Mouse (Mus musculus) embryo, embryonic 11 days (tissue): ENCODE data around the gene Vwa1.
"Not testable (repeated sequence)": the region's sequence is repeated elsewhere in the genome, so short reads cannot be mapped to it uniquely, and the experiment has no call there.

Experiments
- DNase-seq: peaks from one replicate; pipeline ENCODE4 v3.0.0-alpha.2; 2015

Vwa1 gene

DNA sequence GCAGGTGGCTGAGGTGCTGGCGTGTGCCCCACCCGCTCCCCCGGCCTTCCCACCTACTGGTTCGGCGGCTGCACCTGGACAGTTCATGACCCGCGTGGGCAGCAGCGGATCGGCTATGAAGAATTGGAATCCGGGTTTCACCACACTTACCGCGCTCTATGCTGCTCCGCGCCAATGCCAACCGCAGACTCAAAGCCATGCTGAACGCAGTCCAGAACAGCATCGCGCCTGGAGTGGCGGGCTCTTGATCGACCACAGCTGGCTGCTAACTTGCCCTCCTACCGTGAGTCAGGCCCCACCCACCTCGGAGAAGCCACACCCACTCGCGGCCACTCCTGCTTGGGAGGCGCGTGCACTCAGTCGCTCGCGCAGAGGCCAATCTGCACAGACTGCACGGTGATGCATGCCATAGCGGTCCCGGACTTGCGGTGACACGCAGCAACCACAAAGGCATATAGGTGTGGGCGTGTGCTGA lies at the start of gene Vwa1:
Vwa1 (minus strand) TSS at position 419 of the 475 bp plus-strand sequence.
- DNase-seq = peak; percentile 90

DNA sequence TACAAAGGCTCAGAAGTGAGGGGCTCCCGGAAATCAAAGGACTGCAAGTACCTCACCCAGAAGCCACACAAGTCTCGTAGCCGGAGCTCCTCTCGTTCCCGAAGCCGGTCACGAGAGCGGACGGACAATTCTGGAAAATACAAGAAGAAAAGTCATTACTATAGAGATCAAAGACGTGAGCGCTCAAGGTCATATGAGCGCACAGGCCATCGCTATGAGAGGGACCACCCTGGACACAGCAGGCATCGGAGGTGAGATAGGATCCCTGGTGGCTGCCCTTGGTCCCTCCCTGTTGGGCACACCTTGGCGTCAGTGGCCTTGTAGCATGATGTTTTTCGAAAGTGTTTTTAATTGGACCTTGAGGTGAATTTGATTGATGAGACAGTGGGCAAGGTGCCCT lies 48.9 kb upstream of the Vwa1 start:
- no peak for DNase-seq

DNA sequence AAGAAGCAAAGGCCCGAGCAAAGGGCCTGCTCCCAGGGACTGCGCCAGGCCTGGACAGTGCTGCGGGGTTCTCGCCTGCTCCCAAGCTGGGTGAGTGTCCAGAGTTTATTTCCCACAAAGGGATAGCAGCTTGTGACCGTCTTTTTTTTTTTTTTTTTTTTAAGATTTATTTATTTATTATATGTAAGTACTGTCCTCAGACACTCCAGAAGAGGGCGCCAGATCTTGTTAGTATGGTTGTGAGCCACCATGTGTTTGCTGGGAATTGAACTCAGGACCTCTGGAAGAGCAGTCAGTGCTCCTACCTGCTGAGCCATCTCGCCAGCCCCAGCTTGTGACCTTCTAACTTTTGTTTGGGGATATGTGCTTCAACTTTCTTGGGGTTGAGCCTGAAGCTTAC lies 46.5 kb upstream of the Vwa1 start:
- no peak for DNase-seq

DNA sequence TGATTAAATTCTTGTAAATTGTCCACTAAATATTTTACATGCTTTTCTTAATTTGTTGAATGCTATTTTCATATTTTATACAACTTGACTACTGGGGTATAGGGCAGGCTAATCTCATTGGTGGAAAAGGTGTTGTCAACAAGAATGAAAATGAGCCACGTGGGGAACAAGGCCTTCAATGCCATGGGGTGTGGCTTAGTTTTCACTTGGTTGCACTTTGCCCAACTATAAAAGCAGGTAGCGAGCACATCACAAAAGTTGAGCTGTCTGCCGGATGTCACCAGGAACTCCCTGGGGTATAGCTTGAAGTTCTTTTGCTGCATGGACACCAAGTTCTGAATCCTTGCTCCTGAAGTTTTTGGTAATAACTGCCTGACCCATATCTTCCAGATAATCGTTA lies 43.0 kb upstream of the Vwa1 start:
- no peak for DNase-seq

DNA sequence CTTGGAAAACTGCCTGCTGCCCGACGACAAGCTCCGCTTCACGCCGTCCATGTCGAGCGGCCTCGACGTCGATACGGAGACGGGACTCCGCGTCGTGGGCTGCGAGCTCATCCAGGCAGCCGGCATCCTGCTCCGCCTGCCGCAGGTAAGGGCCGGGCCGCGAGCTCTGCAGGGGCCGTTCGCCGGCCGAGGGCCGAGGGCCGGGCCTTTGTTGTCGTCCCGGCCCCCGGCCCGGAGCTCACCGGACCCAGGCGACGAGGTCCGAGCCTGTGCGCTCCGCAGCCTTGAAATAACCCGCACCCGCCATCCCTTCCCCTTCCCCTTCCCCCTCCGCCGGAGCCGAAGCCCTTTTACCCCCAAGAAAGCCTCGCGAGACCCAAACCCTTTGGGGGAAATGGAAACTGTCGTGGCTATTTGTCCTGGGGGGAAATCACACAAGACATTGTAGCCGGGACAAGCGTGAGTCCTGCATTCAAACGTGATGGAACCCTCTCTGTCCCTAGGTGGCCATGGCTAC lies 38.2 kb upstream of the Vwa1 start:
- peak; percentile 60 for DNase-seq

DNA sequence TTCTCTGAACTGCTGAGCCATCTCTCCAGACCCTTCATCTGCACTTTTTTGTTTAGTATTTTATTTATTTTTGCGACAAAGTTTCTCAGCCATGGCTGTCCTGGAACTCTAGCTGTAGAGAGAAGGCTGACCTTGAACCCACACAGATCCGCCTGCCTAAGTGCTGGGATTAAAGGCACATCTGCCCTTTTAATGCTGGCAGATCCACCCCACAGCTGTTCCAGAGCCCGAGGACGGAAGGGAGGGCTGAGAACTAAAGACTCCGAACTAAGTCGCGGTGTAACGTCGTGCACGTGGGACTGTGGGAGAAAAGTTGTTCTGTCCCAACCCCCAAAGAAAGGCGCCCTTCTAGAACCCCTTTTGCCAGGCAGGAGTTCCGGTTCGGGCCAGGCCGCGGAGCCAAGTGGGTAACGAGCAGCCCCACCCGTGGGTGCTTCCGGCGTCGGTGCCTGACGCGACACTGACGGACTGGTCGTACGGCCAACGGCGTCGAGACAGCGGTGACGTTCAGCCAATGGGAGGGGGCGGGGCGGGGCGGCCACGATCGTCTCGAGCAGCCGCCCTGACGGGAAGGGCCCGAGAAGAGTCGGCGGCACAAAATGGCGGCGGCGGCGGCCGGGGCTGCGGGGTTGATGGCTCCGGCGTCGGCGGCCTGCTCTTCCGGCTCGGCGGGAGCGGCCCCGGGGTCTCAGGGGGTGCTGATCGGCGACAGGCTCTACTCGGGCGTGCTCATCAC lies 37.6 kb upstream of the Vwa1 start, which contains the start of gene Ccnl2:
Ccnl2 (plus strand) TSS at position 561 of the 736 bp plus-strand sequence.
- DNase-seq = peak; percentile 98

DNA sequence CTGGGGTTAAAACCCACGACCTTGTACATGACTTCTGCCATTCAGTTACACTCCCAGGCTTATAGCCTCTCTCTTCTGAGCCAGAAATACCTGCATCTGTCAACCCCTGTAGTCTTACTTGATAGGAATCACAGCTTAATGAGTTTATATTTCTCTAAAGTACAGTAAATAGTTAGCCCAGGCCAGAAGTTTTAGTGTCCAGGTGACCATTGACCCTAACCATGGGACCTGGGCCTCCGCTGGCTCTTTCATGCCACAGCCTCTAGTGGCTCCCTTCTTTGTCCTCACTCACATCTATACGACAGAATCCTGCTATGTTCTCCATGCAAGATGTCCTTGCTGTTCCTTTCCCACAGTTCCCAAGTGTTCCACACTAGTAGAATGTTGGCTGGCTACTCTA lies 33.3 kb upstream of the Vwa1 start:
- no peak for DNase-seq

DNA sequence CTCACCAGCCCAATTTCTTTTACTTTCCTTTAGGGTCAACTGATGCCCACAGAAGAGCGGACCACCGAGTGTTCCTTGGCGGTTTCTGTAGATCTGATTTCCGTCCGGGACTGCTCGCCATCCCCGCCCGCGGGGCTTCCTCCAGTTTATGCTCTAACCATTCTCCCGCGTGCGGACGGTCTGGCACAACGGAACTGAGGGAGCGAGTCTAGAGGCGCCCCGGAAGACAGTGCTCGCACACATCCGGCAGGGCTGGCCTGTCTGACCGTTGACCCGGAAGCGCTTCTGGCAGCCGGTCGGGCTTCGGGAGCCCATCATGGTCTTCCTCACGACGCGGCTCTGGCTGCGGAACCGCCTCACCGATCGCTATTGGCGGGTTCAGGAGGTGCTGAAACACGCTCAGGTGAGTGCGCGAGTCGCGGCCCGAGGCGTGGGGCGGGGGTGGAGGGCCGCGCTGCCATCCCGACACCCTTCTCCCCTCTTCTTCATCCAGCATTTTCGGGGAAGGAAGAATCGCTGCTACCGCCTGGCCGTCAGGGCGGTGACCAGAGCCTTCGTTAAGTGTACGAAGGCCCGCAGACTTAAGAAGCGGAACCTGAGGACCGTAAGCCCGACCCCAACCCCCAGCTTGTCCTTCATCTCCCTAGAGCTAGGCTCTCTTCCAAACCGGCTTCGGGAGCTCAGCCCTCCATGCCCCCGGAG lies 29.0 kb upstream of the Vwa1 start:
- DNase-seq = peak; percentile 95

DNA sequence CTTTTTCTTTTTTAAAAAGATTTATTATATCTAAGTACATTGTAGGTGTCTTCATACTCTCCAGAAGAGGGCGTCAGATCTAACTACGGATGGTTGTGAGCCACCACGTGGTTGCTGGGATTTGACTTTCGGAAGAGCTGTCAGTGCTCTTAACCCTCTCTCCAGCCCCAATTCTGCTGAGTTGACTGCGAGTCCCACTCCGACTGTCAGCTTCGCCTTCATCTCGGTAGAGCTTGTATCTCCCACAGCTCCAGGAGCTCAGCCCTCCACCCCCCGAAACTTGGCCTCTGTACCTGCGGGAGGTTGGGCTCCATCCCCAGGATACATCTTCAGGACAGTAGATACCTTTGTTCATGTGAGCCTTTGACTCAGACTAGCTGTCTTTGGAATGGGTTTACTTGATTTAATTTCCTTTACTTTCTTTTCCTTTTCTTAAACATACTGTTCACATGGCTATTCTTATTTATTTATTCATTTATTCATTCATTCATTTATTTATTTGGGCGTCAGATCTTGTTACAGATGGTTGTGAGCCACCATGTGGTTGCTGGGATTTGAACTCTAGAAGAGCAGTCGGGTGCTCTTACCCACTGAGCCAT lies 28.3 kb upstream of the Vwa1 start, which contains the start of gene Mrpl20:
Mrpl20 (plus strand) TSS at position 138 of the 599 bp plus-strand sequence.
- peak; percentile 48 for DNase-seq

DNA sequence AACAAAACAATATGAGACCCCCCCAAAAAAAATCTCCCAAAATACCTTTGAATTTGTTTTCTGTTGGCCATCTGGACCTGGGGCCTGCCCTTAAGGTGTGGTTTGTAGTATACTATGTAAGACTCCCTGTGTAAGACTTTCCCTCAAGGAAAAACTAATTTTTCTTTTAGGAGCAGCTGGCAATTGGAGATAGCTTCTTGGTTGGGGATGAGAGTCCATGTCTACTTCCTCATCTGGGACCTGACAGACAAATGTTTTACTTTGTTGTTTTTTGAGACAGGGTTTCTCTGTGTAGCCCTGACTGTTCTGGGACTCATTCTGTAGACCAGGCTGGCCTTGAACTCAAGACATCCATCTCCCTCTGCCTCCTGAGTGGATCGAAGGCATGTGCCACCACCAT lies 27.6 kb upstream of the Vwa1 start:
- no peak for DNase-seq

DNA sequence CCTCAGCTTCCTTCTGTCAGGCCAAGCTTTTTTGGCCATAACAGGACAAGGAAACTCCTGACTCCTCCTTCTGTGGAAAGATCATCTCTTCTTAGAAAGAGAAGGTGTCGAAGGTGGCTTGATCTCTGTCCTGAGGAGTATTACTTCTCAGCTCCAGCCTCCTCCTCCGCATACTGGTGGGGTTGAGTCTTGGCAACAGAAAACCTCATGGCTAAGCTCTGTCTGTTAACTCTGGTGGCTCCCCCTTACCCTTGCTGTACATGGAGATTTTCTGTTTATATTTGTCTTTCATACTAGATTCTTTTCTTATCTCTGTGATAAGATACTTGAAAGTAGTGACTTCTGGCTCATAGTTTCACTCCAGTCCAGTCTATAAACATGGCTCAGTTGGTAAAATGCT lies 19.2 kb upstream of the Vwa1 start:
- DNase-seq = no peak

DNA sequence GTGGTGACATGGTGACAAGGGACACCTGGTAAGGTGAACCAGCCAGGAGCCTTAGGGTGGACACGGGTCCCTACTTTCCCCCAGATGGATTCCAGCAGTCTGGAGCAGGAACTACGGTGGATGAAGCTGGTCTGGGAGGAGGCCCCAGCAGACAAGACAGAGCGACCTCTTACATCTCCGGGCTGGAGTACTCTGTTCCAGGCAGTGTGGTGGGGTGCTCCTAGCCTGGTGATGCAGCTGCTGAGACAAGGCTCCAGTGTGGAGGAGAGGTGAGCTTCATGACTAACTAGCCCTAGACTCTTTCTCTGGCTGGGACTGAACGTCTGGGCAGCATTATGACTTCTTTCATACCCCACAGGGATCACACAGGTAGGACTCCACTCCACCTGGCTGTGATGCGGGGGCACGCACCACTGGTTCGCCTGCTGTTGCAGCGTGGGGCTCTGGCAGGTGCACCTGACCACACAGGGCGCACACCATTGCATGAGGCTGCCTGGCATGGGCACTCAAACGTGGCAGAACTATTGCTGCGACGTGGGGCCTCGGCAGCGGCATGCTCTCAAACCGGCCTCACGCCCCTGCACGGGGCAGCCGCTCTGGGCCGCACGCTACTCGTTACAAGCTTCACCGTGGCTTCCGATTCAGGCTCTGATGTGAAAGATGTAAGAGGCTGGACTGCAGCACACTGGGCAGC lies 16.9 kb upstream of the Vwa1 start:
- DNase-seq = no peak

DNA sequence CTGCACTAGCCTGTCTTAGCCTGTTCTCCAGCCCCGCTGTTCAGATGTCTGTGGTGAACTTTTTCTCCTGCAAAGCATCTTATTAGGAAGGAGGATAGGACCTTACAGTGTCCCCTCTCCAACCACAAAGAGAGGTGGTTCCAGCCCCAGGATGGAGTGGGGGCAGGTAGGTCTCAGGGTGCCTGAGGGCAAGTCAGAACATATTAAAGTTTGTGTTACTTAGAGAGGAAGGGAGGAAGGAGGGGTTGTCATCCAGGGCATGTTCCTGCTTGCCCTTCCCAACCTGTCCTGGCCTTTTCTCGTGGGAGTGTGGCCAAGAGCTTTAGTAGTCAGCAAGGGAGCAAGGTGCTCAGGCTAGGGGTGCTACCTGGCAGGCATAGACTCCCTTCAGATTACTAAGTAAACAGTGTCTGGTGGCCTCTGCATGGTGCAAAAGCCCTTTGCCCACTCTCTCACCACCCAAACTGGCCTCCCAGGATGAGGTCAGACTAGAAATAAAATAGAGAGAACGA lies 16.2 kb upstream of the Vwa1 start:
- DNase-seq = no peak

DNA sequence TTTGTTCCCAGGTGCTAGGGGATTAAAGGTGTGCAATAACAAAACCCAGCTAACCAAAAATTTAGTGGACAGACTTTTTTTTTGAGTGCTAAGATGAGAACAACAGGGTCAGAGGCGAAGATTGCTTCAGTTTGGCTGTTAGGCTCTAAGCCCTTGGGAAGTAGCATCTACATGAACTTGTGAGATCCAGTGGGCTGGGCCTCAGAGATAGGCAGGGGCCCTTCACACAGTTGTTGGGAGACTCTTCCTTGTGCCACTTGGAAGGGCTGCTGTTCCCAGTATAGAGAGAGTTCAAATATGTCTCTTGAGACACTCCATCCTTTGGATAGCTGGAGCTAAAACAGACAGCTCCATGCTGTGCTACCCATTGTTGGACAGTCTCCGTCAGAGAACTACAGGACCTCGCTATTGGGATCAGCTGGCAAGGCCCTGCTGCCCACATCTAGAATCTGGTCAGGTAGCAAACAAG lies 15.6 kb upstream of the Vwa1 start, which contains the start of gene Ankrd65:
Ankrd65 (plus strand) TSS at position 419 of the 469 bp plus-strand sequence.
- DNase-seq = no peak

DNA sequence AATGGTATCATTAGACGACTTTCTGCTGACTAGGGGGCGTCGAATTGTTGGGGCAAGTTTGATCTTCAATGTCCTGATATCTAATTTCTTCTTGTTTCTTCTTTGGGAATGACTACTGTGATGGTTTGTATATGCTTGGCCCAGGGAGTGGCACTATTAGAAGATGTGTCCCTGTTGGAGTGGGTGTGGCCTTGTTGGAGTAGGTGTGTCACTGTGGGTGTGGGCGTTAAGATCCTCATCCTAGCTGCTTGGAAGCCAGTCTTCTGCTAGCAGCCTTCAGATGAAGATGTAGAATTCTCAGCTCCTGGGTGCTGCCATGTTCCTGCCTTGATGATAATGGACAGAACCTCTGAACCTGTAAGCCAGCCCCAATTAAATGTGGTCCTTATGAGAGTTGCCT lies 14.3 kb upstream of the Vwa1 start:
- DNase-seq = not testable (repeated sequence)

DNA sequence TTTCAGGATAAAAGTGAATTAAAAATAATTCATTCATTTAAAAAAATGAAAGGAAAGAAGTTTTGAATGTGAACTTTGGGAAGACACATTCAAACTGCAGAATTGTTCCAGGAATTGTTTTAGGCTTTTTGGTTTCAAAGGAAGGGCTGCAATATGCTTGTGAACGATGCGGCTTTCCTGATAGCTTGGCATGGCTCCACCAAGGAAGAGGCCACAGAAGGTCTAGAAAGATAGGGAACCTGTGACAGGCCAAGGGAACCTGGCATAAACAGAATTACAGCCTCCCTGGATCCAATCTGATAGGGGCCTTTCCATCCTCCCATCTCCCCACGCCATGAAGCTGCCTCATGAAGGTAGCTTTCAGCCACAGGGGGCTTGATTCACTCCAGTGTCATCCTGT lies 13.8 kb upstream of the Vwa1 start:
- no peak for DNase-seq

DNA sequence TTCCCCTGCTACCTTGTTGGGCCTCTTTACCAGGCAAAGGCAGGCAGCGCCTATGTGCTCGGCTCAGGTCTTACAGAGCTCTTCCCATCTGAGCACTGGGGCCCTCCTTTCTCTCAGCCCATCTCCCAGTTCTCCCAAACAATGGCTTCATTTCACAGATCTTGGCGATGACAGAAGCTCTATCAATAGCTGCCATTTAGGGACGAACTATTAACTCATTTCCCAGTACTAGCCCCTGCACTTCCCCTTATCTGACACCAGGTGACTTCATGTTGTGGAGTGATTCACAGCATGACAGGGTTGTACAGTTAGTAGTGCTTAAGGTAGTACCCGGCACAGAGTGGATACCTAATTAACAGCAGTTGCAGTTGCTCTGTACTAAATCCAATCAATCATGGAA lies 11.3 kb upstream of the Vwa1 start, which contains the start of gene Tmem88b:
Tmem88b (minus strand) TSS at position 56 of the 400 bp plus-strand sequence.
- no peak for DNase-seq

DNA sequence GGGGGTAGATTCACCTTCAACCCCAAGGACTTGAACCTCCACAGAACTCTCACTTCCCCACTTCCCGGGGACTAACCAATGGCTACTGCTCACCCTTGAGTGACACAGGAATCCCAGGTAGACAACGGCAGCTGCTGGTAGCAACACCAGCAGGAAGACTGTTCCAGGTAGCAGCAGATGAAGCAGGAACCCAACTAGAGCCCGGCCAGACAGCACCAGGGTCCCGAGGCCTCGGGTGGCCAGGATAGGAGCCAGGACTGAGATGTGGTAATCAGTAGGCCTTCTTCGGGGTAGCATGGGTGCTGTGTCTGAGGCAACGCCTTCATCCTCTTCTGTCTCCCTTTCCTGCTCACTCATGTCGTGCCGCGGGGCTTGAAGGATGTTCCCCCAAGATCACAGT lies 10.7 kb upstream of the Vwa1 start:
- DNase-seq = no peak

DNA sequence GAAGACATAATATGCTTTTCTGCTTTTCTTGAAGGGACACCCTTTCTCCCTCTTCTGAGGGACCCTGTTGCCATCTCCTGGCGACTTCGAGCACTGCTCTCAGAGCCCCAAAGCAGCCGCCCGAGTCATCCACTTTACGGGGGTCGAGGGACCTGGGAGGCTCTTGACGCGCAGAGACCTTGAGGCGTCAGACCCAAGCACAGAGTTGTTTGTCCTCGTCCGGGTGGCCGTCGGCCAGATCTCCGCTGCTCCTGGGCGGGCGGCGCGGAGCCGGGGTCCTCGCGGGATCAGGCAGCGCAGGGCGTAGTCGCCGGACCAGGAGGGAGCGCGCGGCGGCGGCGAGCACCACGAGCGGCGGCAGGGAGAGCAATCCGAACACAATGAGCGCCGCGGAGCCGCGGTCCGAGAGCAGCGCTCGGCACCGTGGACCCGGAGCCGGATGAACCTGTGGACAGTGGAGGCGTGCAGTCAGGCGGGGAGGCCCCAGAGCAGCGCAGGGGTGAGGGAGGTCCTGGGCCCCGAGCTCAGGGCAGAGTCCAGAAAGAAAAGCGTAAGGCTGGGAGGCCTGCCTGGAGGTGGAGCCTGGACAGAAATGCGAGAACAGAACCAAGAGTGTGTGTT lies 9.7 kb upstream of the Vwa1 start:
- peak; percentile 90 for DNase-seq

DNA sequence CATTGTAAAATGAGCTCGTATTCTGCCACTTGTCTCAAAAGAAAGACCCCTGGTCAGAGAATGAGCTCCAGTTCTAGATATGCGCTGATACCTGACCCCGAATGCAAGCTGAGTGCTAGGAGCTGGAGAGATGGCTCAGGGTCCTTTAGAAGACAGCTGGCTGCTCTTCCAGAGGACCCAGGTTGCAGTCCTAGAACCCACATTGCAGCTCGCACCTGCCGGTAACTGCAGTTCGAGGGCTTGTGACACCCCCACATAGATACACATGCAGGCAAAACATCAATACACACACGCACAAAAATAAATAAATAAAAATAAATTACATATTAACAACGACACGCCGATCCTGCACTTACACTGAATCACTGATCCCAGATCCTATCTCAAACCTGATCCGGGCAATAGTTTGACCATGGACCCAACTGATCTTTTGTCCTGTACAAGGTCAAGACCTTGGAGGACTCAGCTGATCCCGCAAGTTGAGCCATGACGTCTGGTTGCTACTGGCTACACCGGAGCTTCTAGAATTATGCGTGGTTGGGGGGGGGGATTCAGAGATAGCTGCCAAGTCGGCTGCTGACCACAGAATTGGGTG lies 9.1 kb upstream of the Vwa1 start:
- DNase-seq = no peak

DNA sequence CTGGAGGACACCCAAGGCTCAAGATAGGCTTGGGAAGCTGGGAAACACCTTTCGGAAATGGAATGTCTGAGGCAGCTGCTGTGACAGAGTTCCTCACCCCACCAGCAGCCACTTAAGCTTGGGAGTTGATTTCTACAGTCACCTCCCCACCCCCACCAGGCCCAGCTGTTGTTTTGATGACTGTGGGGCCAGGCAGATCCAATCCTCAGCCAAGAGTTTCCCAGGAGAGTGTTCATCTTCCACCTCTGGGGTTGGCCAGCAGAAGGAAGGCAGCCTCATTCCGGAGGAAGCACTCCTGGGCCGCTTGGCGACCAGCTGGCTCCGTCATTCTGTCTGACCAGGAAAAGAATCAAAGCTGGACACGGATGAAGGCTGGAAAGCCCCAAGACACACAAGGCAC lies 6.4 kb upstream of the Vwa1 start:
- peak; percentile 43 for DNase-seq

DNA sequence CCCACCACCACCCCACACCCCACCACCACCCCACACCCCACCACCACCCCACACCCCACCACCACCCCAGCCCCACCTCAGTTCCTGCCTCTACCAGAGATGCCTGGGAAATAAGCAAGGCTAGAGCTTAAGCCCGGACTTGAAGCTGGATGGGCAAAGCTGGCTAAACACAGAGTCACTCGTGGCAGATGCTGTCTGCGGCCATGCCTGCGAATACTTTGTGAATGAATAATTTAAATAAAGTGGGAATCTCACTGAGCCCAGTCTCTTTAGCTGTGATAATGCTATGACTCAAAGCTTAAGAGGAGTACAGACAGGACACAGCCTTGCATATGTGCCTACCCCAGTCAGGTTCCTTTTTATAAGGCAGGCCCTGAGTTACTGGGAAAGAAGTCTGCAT lies 5.0 kb upstream of the Vwa1 start:
- DNase-seq = no peak
